Mouse (Mus musculus): Measurements from ENCODE around the gene Zfp969. TPM values are rescaled to one million over a fixed set of nuclear protein-coding genes. Genes with fewer than 3 reads are reported as not detected.
"Not testable (repeated sequence)": the region's sequence is repeated elsewhere in the genome, so short reads cannot be mapped to it uniquely, and the experiment has no call there.

Zfp969 gene
- polyA plus RNA-seq (2014; fragmentation: Nextera tagmentation; extraction: Ambion mirVana), result 13.9 and 29.0 TPM in 2 replicates

DNA sequence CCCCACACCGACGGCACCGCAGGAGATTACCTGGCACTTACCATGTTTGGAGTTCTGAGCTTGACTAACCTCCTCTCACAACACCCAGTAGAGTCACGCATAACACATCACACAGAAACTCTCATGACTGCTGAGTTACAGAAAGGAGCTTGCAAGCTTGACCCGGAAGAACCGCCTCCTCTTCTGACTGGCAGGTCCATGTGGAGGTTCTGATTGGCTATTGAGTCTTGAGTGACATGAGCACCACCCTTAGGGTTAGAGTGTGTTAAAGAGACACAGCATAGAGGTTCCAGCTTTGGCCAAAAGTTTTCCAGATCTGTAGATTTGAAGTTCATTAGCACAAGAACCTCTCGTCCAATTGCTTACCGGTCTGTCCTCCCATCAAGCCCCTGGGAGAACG lies at the start of gene Zfp969:
Zfp969 (minus strand) TSS at position 101 of the 400 bp plus-strand sequence.
- no CpG with 5 or more reads among the region's 9 CpGs for WGBS

DNA sequence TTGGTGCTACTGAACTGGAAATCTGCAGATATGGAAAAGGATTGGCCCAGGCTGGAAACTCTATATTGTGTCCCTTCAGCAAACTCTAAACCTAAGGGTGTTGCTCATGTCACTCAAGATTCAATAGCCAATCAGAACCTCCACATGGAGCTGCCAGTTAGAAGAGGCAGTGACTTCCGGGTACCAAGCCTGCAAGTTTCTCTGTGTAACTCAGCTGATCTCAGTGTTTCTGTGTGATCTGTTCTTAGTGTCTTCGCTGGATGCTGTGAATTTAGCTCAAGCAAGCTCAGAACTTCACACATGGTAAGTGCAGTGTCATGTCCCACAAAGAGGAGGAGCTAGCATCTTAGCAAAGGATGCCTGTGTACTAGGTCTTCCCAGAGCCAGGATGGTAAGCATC lies 37.8 kb upstream of the Zfp969 start, which contains the start of gene Gm2007:
Gm2007 (plus strand) TSS at position 301 of the 400 bp plus-strand sequence.
- not testable (repeated sequence) for H3K27ac ChIP-seq (ENCODE audit: low read depth, low read length); H3K36me3 ChIP-seq (ENCODE audit: control insufficient read depth, insufficient read depth, low read length); H3K9ac ChIP-seq (ENCODE audit: low read depth, low read length); H3K27me3 ChIP-seq (ENCODE audit: control insufficient read depth, insufficient read depth, low read length); H3K4me3 ChIP-seq (ENCODE audit: low read length); H3K4me2 ChIP-seq (replicated peaks; ENCODE audit: low read depth, low read length); H3K9me3 ChIP-seq (ENCODE audit: control insufficient read depth, low read length); H3K4me1 ChIP-seq (ENCODE audit: control insufficient read depth, insufficient read depth, low read length); ATAC-seq (ENCODE audit: low FRiP score, low TSS enrichment)
- WGBS, result no CpG with 5 or more reads among the region's 2 CpGs

More for the DNA sequence above, at the start of gene Zfp969:
- not testable (repeated sequence) for H3K4me1 ChIP-seq (ENCODE audit: control insufficient read depth, insufficient read depth, low read length); ATAC-seq (ENCODE audit: low FRiP score, low TSS enrichment); H3K27me3 ChIP-seq (ENCODE audit: control insufficient read depth, insufficient read depth, low read length); H3K36me3 ChIP-seq (ENCODE audit: control insufficient read depth, insufficient read depth, low read length); H3K27ac ChIP-seq (ENCODE audit: low read depth, low read length); H3K9ac ChIP-seq (ENCODE audit: low read depth, low read length); H3K4me2 ChIP-seq (replicated peaks; ENCODE audit: low read depth, low read length); H3K4me3 ChIP-seq (ENCODE audit: low read length); H3K9me3 ChIP-seq (ENCODE audit: control insufficient read depth, low read length)

DNA sequence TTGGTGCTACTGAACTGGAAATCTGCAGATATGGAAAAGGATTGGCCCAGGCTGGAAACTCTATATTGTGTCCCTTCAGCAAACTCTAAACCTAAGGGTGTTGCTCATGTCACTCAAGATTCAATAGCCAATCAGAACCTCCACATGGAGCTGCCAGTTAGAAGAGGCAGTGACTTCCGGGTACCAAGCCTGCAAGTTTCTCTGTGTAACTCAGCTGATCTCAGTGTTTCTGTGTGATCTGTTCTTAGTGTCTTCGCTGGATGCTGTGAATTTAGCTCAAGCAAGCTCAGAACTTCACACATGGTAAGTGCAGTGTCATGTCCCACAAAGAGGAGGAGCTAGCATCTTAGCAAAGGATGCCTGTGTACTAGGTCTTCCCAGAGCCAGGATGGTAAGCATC lies 59.8 kb downstream of the Zfp969 start, which contains the start of gene Gm11007:
Gm11007 (plus strand) TSS at position 301 of the 400 bp plus-strand sequence.
- H3K27me3 ChIP-seq (ENCODE audit: control insufficient read depth, insufficient read depth, low read length); H3K36me3 ChIP-seq (ENCODE audit: control insufficient read depth, insufficient read depth, low read length); H3K27ac ChIP-seq (ENCODE audit: low read depth, low read length); H3K9ac ChIP-seq (ENCODE audit: low read depth, low read length); H3K4me2 ChIP-seq (replicated peaks; ENCODE audit: low read depth, low read length); H3K4me3 ChIP-seq (ENCODE audit: low read length); H3K9me3 ChIP-seq (ENCODE audit: control insufficient read depth, low read length); H3K4me1 ChIP-seq (ENCODE audit: control insufficient read depth, insufficient read depth, low read length); ATAC-seq (ENCODE audit: low FRiP score, low TSS enrichment): not testable (repeated sequence)
- WGBS, result no CpG with 5 or more reads among the region's 2 CpGs

Other genes starting within 250 kb of the Zfp969 start
- gene Zfp965, start 233.7 kb downstream of the Zfp969 start, polyA plus RNA-seq (2014; fragmentation: Nextera tagmentation; extraction: Ambion mirVana), result 6.8 and 7.6 TPM in 2 replicates
- not detected in 2 replicates for gene Gm11007, start 59.7 kb downstream of the Zfp969 start, polyA plus RNA-seq (2014; fragmentation: Nextera tagmentation; extraction: Ambion mirVana)
- not detected in 2 replicates for gene Gm2007, start 37.9 kb upstream of the Zfp969 start, polyA plus RNA-seq (2014; fragmentation: Nextera tagmentation; extraction: Ambion mirVana)
- 1.8 and 5.6 TPM in 2 replicates for gene Gm14288, start 97.4 kb upstream of the Zfp969 start, polyA plus RNA-seq (2014; fragmentation: Nextera tagmentation; extraction: Ambion mirVana)
- gene Gm6710, start 165.6 kb upstream of the Zfp969 start, polyA plus RNA-seq (2014; fragmentation: Nextera tagmentation; extraction: Ambion mirVana), result 23.8 and 27.7 TPM in 2 replicates
- gene Zfp966, start 227.5 kb upstream of the Zfp969 start, polyA plus RNA-seq (2014; fragmentation: Nextera tagmentation; extraction: Ambion mirVana), result 2.6 and 6.4 TPM in 2 replicates

All from kidney, embryonic 14.5 days (tissue).